Mouse (Mus musculus): Measurements from ENCODE around the gene Chd1. TPM values are rescaled to one million over a fixed set of nuclear protein-coding genes. Genes with fewer than 3 reads are reported as not detected.

Chd1 gene
- polyA plus RNA-seq, 1 experiment from 2014 or later: 9.0 TPM

GRCm38 (mm10) chr17:15790716-15791115, 85.9 kb downstream of the Chd1 start:
- no peak for ATAC-seq (ENCODE audit: low read depth)
- no peak overlapping the region for H3K27ac ChIP-seq (ENCODE audit: low read length)

DNA sequence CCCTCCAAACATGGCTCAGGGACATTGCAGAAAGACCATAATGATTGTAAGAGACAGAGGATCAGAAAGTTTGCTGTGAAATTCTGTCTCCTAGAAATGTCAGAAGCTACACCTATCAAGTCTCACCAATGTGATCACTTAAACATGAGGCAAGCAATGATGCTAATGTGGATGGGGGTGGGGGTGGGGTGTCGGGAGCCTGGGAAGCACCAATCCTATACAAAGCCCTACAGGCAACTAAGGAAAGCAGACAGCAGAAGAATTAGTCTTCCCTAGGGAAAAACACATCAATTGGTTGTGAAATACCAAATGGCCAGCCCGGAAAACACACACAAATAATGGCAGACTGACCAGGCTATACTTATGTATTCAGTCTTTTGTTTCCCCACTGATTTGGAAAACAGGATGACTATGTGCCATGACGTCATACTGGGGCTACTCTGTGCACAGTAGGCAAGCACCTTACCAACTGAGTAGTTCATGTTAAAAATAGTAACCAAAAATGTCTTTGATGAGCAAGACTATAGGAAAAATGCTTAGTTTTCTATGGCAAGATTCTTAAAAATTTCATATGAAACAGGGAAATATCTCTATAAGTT, 94.5 kb downstream of the Chd1 start:
- no peak overlapping the region for H3K9ac ChIP-seq (ENCODE audit: low read depth, low read length)
- WGBS (ENCODE audit: insufficient replicate concordance): 54% methylated on average over 3 of the region's 3 CpGs

More at GRCm38 (mm10) chr17:15790716-15791115, 85.9 kb downstream of the Chd1 start:
- Histone ChIP-seq H3K9ac (ENCODE audit: low read depth, low read length) (no peak overlapping the region), H3K27me3 (ENCODE audit: control insufficient read depth, insufficient read depth, low read depth, low read length) (no peaks in the 10 kb centered on the region), H3K4me3 (ENCODE audit: low read depth, low read length) (no peak overlapping the region), H3K4me2 (ENCODE audit: low read depth, low read length) (no peak overlapping the region), H3K4me1 (ENCODE audit: control insufficient read depth, low read depth, low read length) (no peaks in the 10 kb centered on the region), H3K9me3 (replicated peaks; ENCODE audit: control insufficient read depth, low read length) (no peaks in the 10 kb centered on the region), H3K36me3 (ENCODE audit: control insufficient read depth, insufficient read depth) (no peaks in the 10 kb centered on the region)
- 66% methylated on average over 8 of the region's 8 CpGs for WGBS (ENCODE audit: insufficient replicate concordance)

GRCm38 (mm10) chr17:15804008-15804812, 99.4 kb downstream of the Chd1 start:
- H3K4me1 ChIP-seq (ENCODE audit: control insufficient read depth, low read depth, low read length): no peaks in the 10 kb centered on the region
- WGBS (ENCODE audit: insufficient replicate concordance): 36% methylated on average over 15 of the region's 15 CpGs
- ATAC-seq (ENCODE audit: low read depth): no peak
- H3K9me3 ChIP-seq (replicated peaks; ENCODE audit: control insufficient read depth, low read length): no peaks in the 10 kb centered on the region
- H3K9ac ChIP-seq (ENCODE audit: low read depth, low read length): no peak overlapping the region
- no peak overlapping the region for H3K4me3 ChIP-seq (ENCODE audit: low read depth, low read length)
- no peaks in the 10 kb centered on the region for H3K36me3 ChIP-seq (ENCODE audit: control insufficient read depth, insufficient read depth)
- H3K27me3 ChIP-seq (ENCODE audit: control insufficient read depth, insufficient read depth, low read depth, low read length): no peaks in the 10 kb centered on the region
- no peak overlapping the region for H3K4me2 ChIP-seq (ENCODE audit: low read depth, low read length)
- no peak overlapping the region for H3K27ac ChIP-seq (ENCODE audit: low read length)

More for the DNA sequence above, 94.5 kb downstream of the Chd1 start:
- Histone ChIP-seq H3K27me3 (ENCODE audit: control insufficient read depth, insufficient read depth, low read depth, low read length) (no peaks in the 10 kb centered on the region), H3K4me1 (ENCODE audit: control insufficient read depth, low read depth, low read length) (no peaks in the 10 kb centered on the region), H3K4me3 (ENCODE audit: low read depth, low read length) (no peak overlapping the region), H3K4me2 (ENCODE audit: low read depth, low read length) (no peak overlapping the region), H3K36me3 (ENCODE audit: control insufficient read depth, insufficient read depth) (no peaks in the 10 kb centered on the region), H3K27ac (ENCODE audit: low read length) (no peak overlapping the region), H3K9me3 (replicated peaks; ENCODE audit: control insufficient read depth, low read length) (no peaks in the 10 kb centered on the region)
- no peak for ATAC-seq (ENCODE audit: low read depth)

GRCm38 (mm10) chr17:15807295-15807984, 102.7 kb downstream of the Chd1 start:
- ATAC-seq (ENCODE audit: low read depth): no peak
- no peaks in the 10 kb centered on the region for H3K4me1 ChIP-seq (ENCODE audit: control insufficient read depth, low read depth, low read length)

DNA sequence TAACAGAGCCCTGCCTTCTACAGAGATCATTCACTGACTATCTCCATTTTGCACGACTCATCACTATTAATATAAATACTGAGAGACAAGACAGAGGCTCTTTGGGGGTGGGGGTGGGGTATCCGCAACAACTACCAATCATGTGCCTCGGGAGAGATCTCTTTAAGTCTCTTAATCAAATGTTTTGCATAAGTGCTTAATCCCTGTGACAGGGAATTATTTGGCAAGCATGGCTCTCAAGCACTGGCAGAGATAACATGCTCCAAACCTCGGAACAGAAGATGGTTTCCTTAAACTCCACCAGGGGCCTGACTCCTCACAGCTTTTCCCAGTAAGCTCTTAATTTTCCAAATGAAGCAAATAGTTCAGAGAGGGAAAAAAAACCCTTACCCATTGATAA, 103.2 kb downstream of the Chd1 start:
- Histone ChIP-seq H3K9ac (ENCODE audit: low read depth, low read length) (no peak overlapping the region), H3K27me3 (ENCODE audit: control insufficient read depth, insufficient read depth, low read depth, low read length) (no peaks in the 10 kb centered on the region), H3K36me3 (ENCODE audit: control insufficient read depth, insufficient read depth) (no peaks in the 10 kb centered on the region), H3K4me3 (ENCODE audit: low read depth, low read length) (no peak overlapping the region), H3K27ac (ENCODE audit: low read length) (no peak overlapping the region), H3K4me2 (ENCODE audit: low read depth, low read length) (no peak overlapping the region), H3K4me1 (ENCODE audit: control insufficient read depth, low read depth, low read length) (no peaks in the 10 kb centered on the region), H3K9me3 (replicated peaks; ENCODE audit: control insufficient read depth, low read length) (no peaks in the 10 kb centered on the region)
- no peak for ATAC-seq (ENCODE audit: low read depth)
- WGBS (ENCODE audit: insufficient replicate concordance): 51% methylated on average over 4 of the region's 4 CpGs

More at GRCm38 (mm10) chr17:15807295-15807984, 102.7 kb downstream of the Chd1 start:
- no peaks in the 10 kb centered on the region for H3K27me3 ChIP-seq (ENCODE audit: control insufficient read depth, insufficient read depth, low read depth, low read length)
- no peaks in the 10 kb centered on the region for H3K9me3 ChIP-seq (replicated peaks; ENCODE audit: control insufficient read depth, low read length)
- no peak overlapping the region for H3K27ac ChIP-seq (ENCODE audit: low read length)
- H3K9ac ChIP-seq (ENCODE audit: low read depth, low read length): no peak overlapping the region
- no peak overlapping the region for H3K4me3 ChIP-seq (ENCODE audit: low read depth, low read length)
- no peaks in the 10 kb centered on the region for H3K36me3 ChIP-seq (ENCODE audit: control insufficient read depth, insufficient read depth)
- no peak overlapping the region for H3K4me2 ChIP-seq (ENCODE audit: low read depth, low read length)
- WGBS (ENCODE audit: insufficient replicate concordance): 76% methylated on average over 23 of the region's 23 CpGs

- Histone ChIP-seq H3K4me1 (ENCODE audit: control insufficient read depth, low read depth, low read length) (no peaks in the 10 kb centered on the region), H3K27ac (ENCODE audit: low read length) (no peak overlapping the region), H3K9me3 (replicated peaks; ENCODE audit: control insufficient read depth, low read length) (no peaks in the 10 kb centered on the region), H3K36me3 (ENCODE audit: control insufficient read depth, insufficient read depth) (no peaks in the 10 kb centered on the region), H3K27me3 (ENCODE audit: control insufficient read depth, insufficient read depth, low read depth, low read length) (no peaks in the 10 kb centered on the region), H3K4me2 (ENCODE audit: low read depth, low read length) (no peak overlapping the region), H3K9ac (ENCODE audit: low read depth, low read length) (no peak overlapping the region), H3K4me3 (ENCODE audit: low read depth, low read length) (no peak overlapping the region)
- ATAC-seq (ENCODE audit: low read depth): no peak
- WGBS (ENCODE audit: insufficient replicate concordance): 30% methylated on average over 10 of the region's 10 CpGs
Measured at GRCm38 (mm10) chr17:15808468-15809374, 104.0 kb downstream of the Chd1 start.

DNA sequence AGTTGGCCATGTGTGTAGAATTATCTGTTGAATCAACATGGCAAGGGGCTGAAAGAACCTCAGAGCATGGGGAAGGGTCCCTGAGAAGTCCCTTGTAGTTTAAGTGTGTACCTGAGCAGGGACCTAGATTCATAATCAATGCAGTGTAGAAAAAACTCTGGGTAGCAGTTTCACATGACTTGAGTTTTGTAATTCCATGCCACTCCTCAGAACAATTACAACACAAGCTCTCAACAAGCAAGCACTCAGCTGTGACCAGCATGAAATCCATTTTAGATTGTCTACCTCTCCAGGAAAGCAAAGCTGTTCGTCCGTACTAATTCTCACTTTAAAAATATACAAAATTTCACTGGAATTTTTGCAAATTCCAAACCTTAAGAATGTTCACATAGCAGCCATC, 105.2 kb downstream of the Chd1 start:
- no peaks in the 10 kb centered on the region for H3K4me1 ChIP-seq (ENCODE audit: control insufficient read depth, low read depth, low read length)
- H3K36me3 ChIP-seq (ENCODE audit: control insufficient read depth, insufficient read depth): no peaks in the 10 kb centered on the region
- 66% methylated on average over 2 of the region's 2 CpGs for WGBS (ENCODE audit: insufficient replicate concordance)
- ATAC-seq (ENCODE audit: low read depth): no peak
- H3K9ac ChIP-seq (ENCODE audit: low read depth, low read length): no peak overlapping the region
- no peaks in the 10 kb centered on the region for H3K27me3 ChIP-seq (ENCODE audit: control insufficient read depth, insufficient read depth, low read depth, low read length)
- no peak overlapping the region for H3K4me3 ChIP-seq (ENCODE audit: low read depth, low read length)
- no peaks in the 10 kb centered on the region for H3K9me3 ChIP-seq (replicated peaks; ENCODE audit: control insufficient read depth, low read length)
- H3K27ac ChIP-seq (ENCODE audit: low read length): no peak overlapping the region
- no peak overlapping the region for H3K4me2 ChIP-seq (ENCODE audit: low read depth, low read length)

- Histone ChIP-seq H3K4me2 (ENCODE audit: low read depth, low read length) (no peak overlapping the region), H3K27me3 (ENCODE audit: control insufficient read depth, insufficient read depth, low read depth, low read length) (no peaks in the 10 kb centered on the region), H3K4me3 (ENCODE audit: low read depth, low read length) (no peak overlapping the region), H3K27ac (ENCODE audit: low read length) (no peak overlapping the region), H3K4me1 (ENCODE audit: control insufficient read depth, low read depth, low read length) (no peaks in the 10 kb centered on the region), H3K36me3 (ENCODE audit: control insufficient read depth, insufficient read depth) (no peaks in the 10 kb centered on the region), H3K9me3 (replicated peaks; ENCODE audit: control insufficient read depth, low read length) (no peaks in the 10 kb centered on the region), H3K9ac (ENCODE audit: low read depth, low read length) (no peak overlapping the region)
- 59% methylated on average over 13 of the region's 13 CpGs for WGBS (ENCODE audit: insufficient replicate concordance)
- ATAC-seq (ENCODE audit: low read depth): 0 out of 2 replicates have a peak, but pooled peaks have one; percentile 24
Measured at GRCm38 (mm10) chr17:15812136-15812778, 107.5 kb downstream of the Chd1 start.

Data from liver, embryonic 16.5 days (tissue).